Mouse (Mus musculus): ENCODE results near the gene Snrpg.

- TF ChIP-seq POLR2A (IDR thresholded peaks at IDR 0.05; ENCODE audit: insufficient read depth, low read length) (no peak), CTCF (IDR thresholded peaks at IDR 0.05; ENCODE audit: low read depth, low read length) (no peak)
These were observed 27.4 kb upstream of the Snrpg start for GRCm38 (mm10) chr6:86343656-86344055.

All from ES-Bruce4 (cell line).